Mouse (Mus musculus) testis, adult 2 months (tissue): Measurements from ENCODE around the gene Hnf1a.

Experiments used
- CTCF ChIP-seq: fragments of 200-500 bp; IDR thresholded peaks from 2 replicates; pipeline ENCODE4 v1.5.1; 2012; ENCODE audit warnings: low read depth, mild to moderate bottlenecking, inconsistent platforms, low read length, moderate library complexity; ENCODE audit not compliant: control insufficient read depth, insufficient read depth, insufficient replicate concordance
- POLR2A ChIP-seq: fragments of 200-500 bp; IDR thresholded peaks from 2 replicates; pipeline ENCODE4 v1.6.1; 2012; ENCODE audit warnings: low read depth, mild to moderate bottlenecking, inconsistent platforms, low read length, moderate library complexity; ENCODE audit not compliant: control insufficient read depth

DNA sequence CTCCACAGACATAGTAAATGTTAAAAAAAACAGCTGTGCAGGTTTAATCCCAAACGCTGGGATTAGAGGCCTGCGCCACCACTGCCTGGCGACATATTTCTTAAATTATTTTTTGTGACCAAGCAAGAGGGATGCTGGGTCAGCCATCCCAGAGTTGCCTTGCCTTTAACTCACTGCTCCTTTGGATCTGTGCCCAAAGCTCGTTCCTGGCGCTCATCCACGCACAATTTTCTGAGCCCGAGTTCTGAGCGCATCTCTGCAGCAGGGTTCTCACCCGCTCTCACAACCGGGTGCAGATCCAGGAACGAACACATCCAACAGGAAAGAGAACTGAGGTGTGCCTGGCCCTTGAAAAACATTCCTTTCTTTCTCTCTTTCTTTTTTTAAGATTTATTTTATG is 7.6 kb upstream of the Hnf1a start:
- TF ChIP-seq CTCF: no peak
- TF ChIP-seq POLR2A: no peak
